Mouse (Mus musculus) cortical plate, adult 2 months (tissue): Measurements from ENCODE around the gene Sctr.

Experiments
- CTCF ChIP-seq: fragments of 200-500 bp; IDR thresholded peaks from 2 replicates; pipeline ENCODE4 v1.5.1; 2011; ENCODE audit warnings: mild to moderate bottlenecking, control low read depth, low read length; ENCODE audit not compliant: insufficient read depth; ENCODE audit errors: extremely low read depth
- POLR2A ChIP-seq: fragments of 200-500 bp; IDR thresholded peaks from 2 replicates; pipeline ENCODE4 v1.6.1; 2011; ENCODE audit warnings: mild to moderate bottlenecking, low read length, control low read depth; ENCODE audit not compliant: insufficient read depth; ENCODE audit errors: extremely low read depth

- no peak for TF ChIP-seq POLR2A
- TF ChIP-seq CTCF, result no peak
These were observed 9.7 kb upstream of the Sctr start, which contains the start of gene Cfap221 for GRCm38 (mm10) chr1:119996798-119997581.
